Mouse (Mus musculus) G1E (cell line): ENCODE results near the gene Gm11985.

Experiments used
- CTCF ChIP-seq: IDR thresholded peaks from 2 replicates; pipeline ENCODE4 v1.5.1; 2012; ENCODE audit warnings: low read depth, low read length, inconsistent platforms, mixed read lengths
- GATA1 ChIP-seq: IDR thresholded peaks from 2 replicates; pipeline ENCODE4 v1.6.1; 2012; ENCODE audit warnings: borderline replicate concordance, low read length, inconsistent platforms, mixed read lengths
- POLR2AphosphoS5 ChIP-seq: IDR thresholded peaks from 2 replicates; pipeline ENCODE4 v1.6.1; 2012; ENCODE audit warnings: low read depth, low read length, inconsistent platforms; ENCODE audit not compliant: insufficient replicate concordance
- TAL1 ChIP-seq: conservative IDR thresholded peaks from 2 replicates; pipeline ENCODE4 v1.6.1; 2012; ENCODE audit warnings: low read depth, low read length, inconsistent platforms, mixed read lengths

DNA sequence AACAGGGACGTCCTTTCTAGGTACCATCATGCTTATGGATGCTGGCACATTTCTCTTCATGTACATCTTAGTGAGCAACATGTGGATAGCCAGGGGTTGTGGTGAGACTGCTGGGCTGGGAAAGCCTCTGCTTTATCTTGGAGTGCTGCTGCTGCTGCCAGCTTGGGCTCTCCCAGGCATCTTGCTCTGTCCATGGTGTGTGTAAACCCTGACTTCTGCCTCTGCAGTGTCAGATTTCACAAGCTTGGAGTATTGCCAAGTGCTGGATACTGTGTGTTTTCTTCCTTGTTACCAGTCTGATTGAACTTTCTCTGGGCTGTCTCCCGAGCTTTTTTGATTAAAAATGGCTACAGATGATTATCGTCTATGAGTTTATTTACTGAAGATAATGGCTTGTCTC lies 45.6 kb downstream of the Gm11985 start:
- no peak for TF ChIP-seq CTCF
- no peak for TF ChIP-seq GATA1
- no peak for TF ChIP-seq TAL1
- no peak for TF ChIP-seq POLR2AphosphoS5
